Mouse (Mus musculus) stomach, embryonic 14.5 days (tissue): Measurements from ENCODE around the gene Rpl12. TPM values are rescaled to one million over a fixed set of nuclear protein-coding genes. Genes with fewer than 3 reads are reported as not detected.

Experiments
- ATAC-seq: fragments of 200-750 bp; cut with Nextera tagmentation; 2 replicates; pipeline ENCODE4 v1.8.0; 2017; ENCODE audit warnings: low read depth, moderate TSS enrichment; ENCODE audit not compliant: insufficient number of reproducible peaks, insufficient read depth, low FRiP score
- H3K27ac ChIP-seq: fragments of 300-500 bp; sonication (generic); 2 replicates; pipeline ENCODE4 v1.5.1; 2014; ENCODE audit warnings: mild to moderate bottlenecking, low read length, moderate library complexity, mixed read lengths
- H3K27me3 ChIP-seq: fragments of 300-500 bp; sonication (generic); 2 replicates; pipeline ENCODE4 v1.6.1; 2014; ENCODE audit warnings: low read length, control low read depth, mixed read lengths; ENCODE audit not compliant: control insufficient read depth, insufficient read depth
- H3K36me3 ChIP-seq: fragments of 300-500 bp; sonication (generic); 2 replicates; pipeline ENCODE4 v1.6.1; 2014; ENCODE audit warnings: mild to moderate bottlenecking, control low read depth, low read length, moderate library complexity, mixed read lengths; ENCODE audit not compliant: control insufficient read depth, insufficient read depth
- H3K4me1 ChIP-seq: fragments of 300-500 bp; sonication (generic); 2 replicates; pipeline ENCODE4 v1.6.1; 2014; ENCODE audit warnings: low read length, control low read depth, mixed read lengths; ENCODE audit not compliant: control insufficient read depth, insufficient read depth
- H3K4me2 ChIP-seq: fragments of 300-500 bp; sonication (generic); replicated peaks from 2 replicates; pipeline ENCODE4 v1.6.1; 2014; ENCODE audit warnings: low read depth, low read length, control low read depth
- H3K4me3 ChIP-seq: fragments of 300-500 bp; sonication (generic); 2 replicates; pipeline ENCODE4 v1.5.1; 2014; ENCODE audit warnings: low read depth, low read length, control low read depth
- H3K9ac ChIP-seq: fragments of 300-500 bp; sonication (generic); replicated peaks from 2 replicates; pipeline ENCODE4 v1.6.1; 2014; ENCODE audit warnings: low read depth, mild to moderate bottlenecking, control low read depth, low read length, moderate library complexity, mixed read lengths
- H3K9me3 ChIP-seq: fragments of 300-500 bp; sonication (generic); 2 replicates; pipeline ENCODE4 v1.6.1; 2016; ENCODE audit warnings: low read depth, low read length, control low read depth; ENCODE audit not compliant: control insufficient read depth
- WGBS: fragments of 180-500 bp; shearing (Covaris S2); extraction: QIAGEN DNeasy Blood & Tissue Kit; methylation state at CpG from one replicate; pipeline ENCODE4 v1.1.7; 2014; 5-methylcytosine and 5-hydroxymethylcytosine counted together
- polyA plus RNA-seq: library from polyadenylated mRNA; unstranded; fragments of >200 nt; fragmentation: Nextera tagmentation; extraction: Ambion mirVana; gene quantifications from 2 replicates; pipeline ENCODE4 v1.2.1, GENCODE M21; 2014

Rpl12 gene
- polyA plus RNA-seq, 1 experiment from 2014 or later: 269 TPM

DNA sequence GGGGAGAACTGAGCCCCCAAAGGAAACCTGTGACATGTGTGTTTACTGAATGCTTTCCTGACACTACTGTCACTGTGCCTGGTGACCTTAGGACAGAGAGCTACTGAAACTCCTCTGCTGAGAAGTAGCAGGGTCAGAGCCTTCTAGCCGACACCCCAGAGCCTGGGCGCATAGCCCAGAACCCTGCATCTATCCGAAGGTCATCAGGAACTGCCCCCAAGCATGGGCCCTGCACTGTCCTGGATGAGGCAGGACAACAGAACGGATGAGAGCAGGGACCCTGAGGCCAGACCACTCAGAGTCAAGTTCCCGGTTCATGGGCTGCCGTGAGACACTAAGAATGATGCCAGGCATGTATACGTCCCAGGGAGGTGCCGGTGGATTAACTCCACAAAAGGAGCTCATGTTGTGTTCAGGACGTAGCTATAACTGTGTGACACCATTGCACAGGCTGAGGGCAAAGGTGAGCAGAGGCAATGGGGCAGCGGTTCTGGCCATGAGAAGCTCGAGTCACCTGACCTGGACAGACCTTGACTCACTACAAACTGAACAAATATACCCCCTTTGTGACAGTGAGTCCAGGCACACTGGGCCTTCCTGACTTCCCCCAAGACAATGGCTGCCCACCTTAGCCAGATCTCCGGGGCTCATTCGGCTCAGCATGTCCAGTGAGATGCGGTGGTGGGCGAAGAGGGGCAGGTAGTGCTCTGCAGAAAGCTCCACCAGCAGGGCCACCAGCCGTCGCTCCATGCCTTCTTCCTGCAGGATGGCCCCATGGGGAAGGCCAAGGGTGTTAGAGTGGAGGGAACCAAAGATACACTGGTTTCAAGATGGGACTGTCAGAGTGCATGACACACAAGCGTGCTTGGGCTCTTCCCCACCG lies 32.2 kb upstream of the Rpl12 start:
- 87% methylated on average over 19 of the region's 19 CpGs for WGBS
- Histone ChIP-seq H3K36me3 (peaks cover 19% of the 10 kb centered on the region; the same call in 1 of the 2 replicates), H3K4me2 (no peak overlapping the region)

DNA sequence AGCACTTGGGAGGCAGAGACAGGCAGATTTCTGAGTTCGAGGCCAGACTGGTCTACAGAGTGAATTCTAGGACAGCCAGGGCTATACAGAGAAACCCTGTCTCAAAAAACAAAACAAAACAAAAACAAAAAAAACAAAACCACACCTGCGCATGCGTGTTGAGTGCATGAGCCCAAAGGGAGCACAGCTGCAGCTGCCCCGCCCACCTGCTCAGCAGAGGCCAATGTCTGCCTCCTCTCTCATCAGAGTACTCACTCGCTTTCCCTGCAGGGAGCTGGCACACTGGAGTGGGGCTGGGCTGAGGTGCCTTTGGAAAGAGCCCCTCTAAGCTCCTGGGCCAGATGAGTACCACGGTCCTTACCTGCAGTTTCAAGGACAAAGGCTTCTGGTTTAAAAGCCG lies 29.6 kb upstream of the Rpl12 start:
- Histone ChIP-seq H3K4me2 (no peak overlapping the region), H3K9me3 (no peaks in the 10 kb centered on the region), H3K9ac (no peak overlapping the region), H3K27ac (no peak overlapping the region), H3K4me1 (peaks cover 4% of the 10 kb centered on the region; the same call in 1 of the 2 replicates), H3K4me3 (no peak overlapping the region), H3K36me3 (peaks cover 17% of the 10 kb centered on the region; the same call in 1 of the 2 replicates), H3K27me3 (no peaks in the 10 kb centered on the region)
- ATAC-seq: no peak
- 76% methylated on average over 7 of the region's 7 CpGs for WGBS

More for the DNA sequence above, 32.2 kb upstream of the Rpl12 start:
- no peak for ATAC-seq
- Histone ChIP-seq H3K4me1 (peaks cover 4% of the 10 kb centered on the region; the same call in 1 of the 2 replicates), H3K27ac (no peak overlapping the region), H3K4me3 (no peak overlapping the region), H3K27me3 (no peaks in the 10 kb centered on the region), H3K9ac (no peak overlapping the region), H3K9me3 (no peaks in the 10 kb centered on the region)

- ATAC-seq: no peak
- peaks cover 28% of the 10 kb centered on the region; the same call in 1 of the 2 replicates for H3K36me3 ChIP-seq
These were observed 22.6 kb upstream of the Rpl12 start for GRCm38 (mm10) chr2:32938741-32939140.

GRCm38 (mm10) chr2:32939418-32939817 lies 21.9 kb upstream of the Rpl12 start:
- Histone ChIP-seq H3K4me3 (no peak overlapping the region), H3K27me3 (no peaks in the 10 kb centered on the region), H3K9me3 (no peaks in the 10 kb centered on the region), H3K9ac (no peak overlapping the region), H3K4me2 (no peak overlapping the region), H3K4me1 (no peaks in the 10 kb centered on the region), H3K27ac (no peak overlapping the region), H3K36me3 (peaks cover 28% of the 10 kb centered on the region)
- no peak for ATAC-seq
- 69% methylated on average over 5 of the region's 5 CpGs for WGBS

More at GRCm38 (mm10) chr2:32938741-32939140, 22.6 kb upstream of the Rpl12 start:
- H3K27me3 ChIP-seq: no peaks in the 10 kb centered on the region
- no peaks in the 10 kb centered on the region for H3K4me1 ChIP-seq
- H3K4me3 ChIP-seq: no peak overlapping the region
- no peak overlapping the region for H3K4me2 ChIP-seq
- H3K9ac ChIP-seq: no peak overlapping the region
- WGBS: 93% methylated on average over 5 of the region's 5 CpGs
- H3K9me3 ChIP-seq: no peaks in the 10 kb centered on the region
- H3K27ac ChIP-seq: no peak overlapping the region

- Histone ChIP-seq H3K4me1 (no peaks in the 10 kb centered on the region), H3K4me3 (no peak overlapping the region), H3K27me3 (no peaks in the 10 kb centered on the region), H3K9me3 (no peaks in the 10 kb centered on the region), H3K36me3 (peaks cover 34% of the 10 kb centered on the region), H3K9ac (no peak overlapping the region), H3K4me2 (no peak overlapping the region), H3K27ac (no peak overlapping the region)
- 92% methylated on average over 4 of the region's 4 CpGs for WGBS
- no peak for ATAC-seq
These were observed 20.9 kb upstream of the Rpl12 start for GRCm38 (mm10) chr2:32940483-32940882.

- no peak overlapping the region for H3K27ac ChIP-seq
- peaks cover 24% of the 10 kb centered on the region for H3K36me3 ChIP-seq
- no peaks in the 10 kb centered on the region for H3K27me3 ChIP-seq
- no peak overlapping the region for H3K4me2 ChIP-seq
- ATAC-seq: 0 out of 2 replicates have a peak, but pooled peaks have one; percentile 18
- H3K9ac ChIP-seq: no peak overlapping the region
- no peaks in the 10 kb centered on the region for H3K9me3 ChIP-seq
- WGBS: 88% methylated on average over 11 of the region's 11 CpGs
- H3K4me1 ChIP-seq: no peaks in the 10 kb centered on the region
- H3K4me3 ChIP-seq: no peak overlapping the region
These were observed 13.9 kb upstream of the Rpl12 start for GRCm38 (mm10) chr2:32947454-32947853.

DNA sequence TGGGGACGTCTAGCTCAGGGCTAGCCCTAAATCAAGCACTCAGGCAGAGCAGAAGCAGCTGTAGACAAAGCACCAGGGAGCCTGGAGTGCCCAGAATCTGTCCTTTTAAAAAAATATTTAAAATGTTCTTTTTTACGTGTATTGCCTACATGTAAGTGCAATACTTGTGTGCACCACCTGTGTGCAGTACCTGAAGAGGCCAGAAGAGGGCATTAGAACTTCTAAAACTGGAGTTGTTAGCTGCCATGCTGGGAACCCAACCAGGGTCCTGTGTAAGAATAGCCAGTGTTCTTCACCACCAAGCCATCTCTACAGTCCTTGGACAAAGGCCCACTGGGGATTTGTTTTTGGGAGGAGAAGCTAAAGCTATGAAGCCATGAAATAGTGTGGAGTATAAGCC lies 6.8 kb upstream of the Rpl12 start:
- peaks cover 3% of the 10 kb centered on the region; the same call in 1 of the 2 replicates for H3K36me3 ChIP-seq
- H3K27ac ChIP-seq: no peak overlapping the region
- H3K4me1 ChIP-seq: no peaks in the 10 kb centered on the region
- H3K4me3 ChIP-seq: no peak overlapping the region
- 90% methylated on average over 2 of the region's 2 CpGs for WGBS
- ATAC-seq: no peak
- H3K27me3 ChIP-seq: no peaks in the 10 kb centered on the region
- H3K4me2 ChIP-seq: no peak overlapping the region
- no peaks in the 10 kb centered on the region for H3K9me3 ChIP-seq
- H3K9ac ChIP-seq: no peak overlapping the region

DNA sequence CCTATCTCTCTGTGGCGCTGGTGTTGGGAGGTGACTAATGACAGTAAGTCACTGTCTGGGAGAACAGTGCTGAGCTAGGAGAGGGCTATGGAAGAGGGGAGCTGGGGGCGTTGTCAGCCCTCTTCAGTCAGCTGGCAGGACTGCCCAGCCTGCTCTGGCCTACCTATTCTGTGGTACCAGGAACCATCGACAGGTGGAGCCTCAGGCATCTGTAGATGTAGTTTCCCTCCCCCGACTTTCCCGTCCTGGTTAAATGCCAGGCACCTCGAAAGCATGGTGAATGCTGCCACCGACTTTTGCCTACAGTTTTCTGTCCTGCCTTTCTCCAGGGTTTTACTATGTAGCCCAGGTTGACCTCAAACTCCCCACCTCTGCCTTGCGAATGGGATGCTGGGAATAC lies 4.0 kb upstream of the Rpl12 start:
- Histone ChIP-seq H3K27me3 (no peaks in the 10 kb centered on the region), H3K9ac (no peak overlapping the region), H3K36me3 (peaks cover 3% of the 10 kb centered on the region; the same call in 1 of the 2 replicates), H3K4me3 (no peak overlapping the region), H3K9me3 (no peaks in the 10 kb centered on the region), H3K4me2 (no peak overlapping the region), H3K27ac (no peak overlapping the region), H3K4me1 (peaks cover 7% of the 10 kb centered on the region; the same call in 1 of the 2 replicates)
- WGBS: 44% methylated on average over 8 of the region's 8 CpGs
- ATAC-seq: no peak
